Mouse (Mus musculus): ENCODE results near the gene Scd3. TPM values are rescaled to one million over a fixed set of nuclear protein-coding genes. Genes with fewer than 3 reads are reported as not detected.

Gene Scd3
- total and polyA plus RNA-seq, 2 experiments from 2014 or later, result 0.14 TPM; not detected in 1

- WGBS, result 60% methylated on average over 3 of the region's 3 CpGs
- ATAC-seq (ENCODE audit: insufficient read depth, low read depth), result no peak
Observed at GRCm38 (mm10) chr19:44217958-44218525, 15.0 kb downstream of the Scd3 start.

GRCm38 (mm10) chr19:44225728-44226127 lies 22.7 kb downstream of the Scd3 start:
- H3K4me3 ChIP-seq (ENCODE audit: low read depth, low read length), result no peak overlapping the region
- H3K4me2 ChIP-seq (ENCODE audit: low read depth, low read length), result no peak overlapping the region
- no peaks in the 10 kb centered on the region for H3K9me3 ChIP-seq (replicated peaks; ENCODE audit: control insufficient read depth, low read length)
- no peak overlapping the region for H3K9ac ChIP-seq (replicated peaks; ENCODE audit: low read depth, low read length)
- WGBS, result 70% methylated on average over 5 of the region's 5 CpGs
- no peak for ATAC-seq (ENCODE audit: insufficient read depth, low read depth)
- DNase-seq (ENCODE audit: low spot score), result no peak
- no peak overlapping the region for H3K27ac ChIP-seq (ENCODE audit: low read depth)
- no peaks in the 10 kb centered on the region for H3K36me3 ChIP-seq (replicated peaks; ENCODE audit: control insufficient read depth, insufficient read depth, low read length)
- TF ChIP-seq EP300 (IDR thresholded peaks at IDR 0.05; ENCODE audit: low read depth) (no peak), CTCF (IDR thresholded peaks at IDR 0.05; ENCODE audit: low read depth) (no peak)
- H3K27me3 ChIP-seq (ENCODE audit: control insufficient read depth, insufficient read depth, low read length), result no peaks in the 10 kb centered on the region
- H3K4me1 ChIP-seq (ENCODE audit: control insufficient read depth, insufficient read depth), result no peaks in the 10 kb centered on the region

More at GRCm38 (mm10) chr19:44217958-44218525, 15.0 kb downstream of the Scd3 start:
- Histone ChIP-seq H3K4me3 (ENCODE audit: low read depth, low read length) (no peak overlapping the region), H3K9ac (replicated peaks; ENCODE audit: low read depth, low read length) (no peak overlapping the region), H3K4me1 (ENCODE audit: control insufficient read depth, insufficient read depth) (no peaks in the 10 kb centered on the region), H3K4me2 (ENCODE audit: low read depth, low read length) (no peak overlapping the region), H3K9me3 (replicated peaks; ENCODE audit: control insufficient read depth, low read length) (no peaks in the 10 kb centered on the region), H3K27me3 (ENCODE audit: control insufficient read depth, insufficient read depth, low read length) (no peaks in the 10 kb centered on the region), H3K36me3 (replicated peaks; ENCODE audit: control insufficient read depth, insufficient read depth, low read length) (no peaks in the 10 kb centered on the region), H3K27ac (ENCODE audit: low read depth) (no peak overlapping the region)
- TF ChIP-seq EP300 (IDR thresholded peaks at IDR 0.05; ENCODE audit: low read depth), result no peak
- no peak for TF ChIP-seq CTCF (IDR thresholded peaks at IDR 0.05; ENCODE audit: low read depth)
- no peak for DNase-seq (ENCODE audit: low spot score)

GRCm38 (mm10) chr19:44229776-44230175 lies 26.7 kb downstream of the Scd3 start:
- H3K4me3 ChIP-seq (ENCODE audit: low read depth, low read length), result no peak overlapping the region
- TF ChIP-seq CTCF (IDR thresholded peaks at IDR 0.05; ENCODE audit: low read depth) (no peak), EP300 (IDR thresholded peaks at IDR 0.05; ENCODE audit: low read depth) (no peak)
- no peak overlapping the region for H3K27ac ChIP-seq (ENCODE audit: low read depth)
- no peaks in the 10 kb centered on the region for H3K9me3 ChIP-seq (replicated peaks; ENCODE audit: control insufficient read depth, low read length)
- no peak overlapping the region for H3K4me2 ChIP-seq (ENCODE audit: low read depth, low read length)
- ATAC-seq (ENCODE audit: insufficient read depth, low read depth), result no peak
- no peaks in the 10 kb centered on the region for H3K36me3 ChIP-seq (replicated peaks; ENCODE audit: control insufficient read depth, insufficient read depth, low read length)
- DNase-seq (ENCODE audit: low spot score), result no peak
- H3K4me1 ChIP-seq (ENCODE audit: control insufficient read depth, insufficient read depth), result no peaks in the 10 kb centered on the region
- H3K9ac ChIP-seq (replicated peaks; ENCODE audit: low read depth, low read length), result no peak overlapping the region
- 60% methylated on average over 2 of the region's 2 CpGs for WGBS
- no peaks in the 10 kb centered on the region for H3K27me3 ChIP-seq (ENCODE audit: control insufficient read depth, insufficient read depth, low read length)

GRCm38 (mm10) chr19:44230212-44230611 lies 27.1 kb downstream of the Scd3 start:
- no peaks in the 10 kb centered on the region for H3K27me3 ChIP-seq (ENCODE audit: control insufficient read depth, insufficient read depth, low read length)
- H3K9ac ChIP-seq (replicated peaks; ENCODE audit: low read depth, low read length), result no peak overlapping the region
- no peaks in the 10 kb centered on the region for H3K9me3 ChIP-seq (replicated peaks; ENCODE audit: control insufficient read depth, low read length)
- no peak overlapping the region for H3K4me3 ChIP-seq (ENCODE audit: low read depth, low read length)
- DNase-seq (ENCODE audit: low spot score) (no peak), ATAC-seq (ENCODE audit: insufficient read depth, low read depth) (no peak)
- 52% methylated on average over 3 of the region's 3 CpGs for WGBS
- no peak overlapping the region for H3K27ac ChIP-seq (ENCODE audit: low read depth)
- TF ChIP-seq EP300 (IDR thresholded peaks at IDR 0.05; ENCODE audit: low read depth) (no peak), CTCF (IDR thresholded peaks at IDR 0.05; ENCODE audit: low read depth) (no peak)
- H3K4me1 ChIP-seq (ENCODE audit: control insufficient read depth, insufficient read depth), result no peaks in the 10 kb centered on the region
- no peaks in the 10 kb centered on the region for H3K36me3 ChIP-seq (replicated peaks; ENCODE audit: control insufficient read depth, insufficient read depth, low read length)
- H3K4me2 ChIP-seq (ENCODE audit: low read depth, low read length), result no peak overlapping the region

- Histone ChIP-seq H3K36me3 (replicated peaks; ENCODE audit: control insufficient read depth, insufficient read depth, low read length) (no peaks in the 10 kb centered on the region), H3K4me1 (ENCODE audit: control insufficient read depth, insufficient read depth) (no peaks in the 10 kb centered on the region), H3K9me3 (replicated peaks; ENCODE audit: control insufficient read depth, low read length) (no peaks in the 10 kb centered on the region), H3K4me2 (ENCODE audit: low read depth, low read length) (no peak overlapping the region), H3K4me3 (ENCODE audit: low read depth, low read length) (no peak overlapping the region), H3K27ac (ENCODE audit: low read depth) (no peak overlapping the region), H3K9ac (replicated peaks; ENCODE audit: low read depth, low read length) (no peak overlapping the region), H3K27me3 (ENCODE audit: control insufficient read depth, insufficient read depth, low read length) (no peaks in the 10 kb centered on the region)
- no peak for TF ChIP-seq EP300 (IDR thresholded peaks at IDR 0.05; ENCODE audit: low read depth)
- TF ChIP-seq CTCF (IDR thresholded peaks at IDR 0.05; ENCODE audit: low read depth), result no peak
- WGBS, result 85% methylated on average over 4 of the region's 4 CpGs
- DNase-seq (ENCODE audit: low spot score) (no peak), ATAC-seq (ENCODE audit: insufficient read depth, low read depth) (no peak)
Observed at GRCm38 (mm10) chr19:44231608-44232151, 28.6 kb downstream of the Scd3 start.

Data from heart, postnatal 0 days (tissue).